Mouse (Mus musculus) layer of hippocampus, postnatal 10 days (tissue): ENCODE results near the gene Alkbh6. TPM values are rescaled to one million over a fixed set of nuclear protein-coding genes. Genes with fewer than 3 reads are reported as not detected.

Experiments
- DNase-seq, 2 experiments: peaks; one replicate each; pipeline ENCODE4 v3.0.0; 2021; ENCODE audit warnings: low spot score in 2 of 2
- long read RNA-seq: library from polyadenylated mRNA; stranded (forward); transcript quantifications from one replicate; pipeline ENCODE4 v2.0.0, GENCODE M21; 2023
- total RNA-seq, 2 experiments: library from RNA; stranded (reverse); gene quantifications; 2 replicates each; pipeline ENCODE4 v1.2.3; 2021

Alkbh6 gene
- total RNA-seq: 10 to 100 TPM; 41.6 to 45.5 TPM
- long read RNA-seq, transcript Alkbh6-201 (7 exons, 982 nt): major isoform, 36 of 80 reads
- long read RNA-seq, transcript Alkbh6-202 (6 exons, 1,112 nt): minor isoform, 28 of 80 reads
- long read RNA-seq, partial matches to known transcripts: 4 of 80 reads
- long read RNA-seq, other reads (novel, unspliced or antisense): 11 of 80 reads

DNA sequence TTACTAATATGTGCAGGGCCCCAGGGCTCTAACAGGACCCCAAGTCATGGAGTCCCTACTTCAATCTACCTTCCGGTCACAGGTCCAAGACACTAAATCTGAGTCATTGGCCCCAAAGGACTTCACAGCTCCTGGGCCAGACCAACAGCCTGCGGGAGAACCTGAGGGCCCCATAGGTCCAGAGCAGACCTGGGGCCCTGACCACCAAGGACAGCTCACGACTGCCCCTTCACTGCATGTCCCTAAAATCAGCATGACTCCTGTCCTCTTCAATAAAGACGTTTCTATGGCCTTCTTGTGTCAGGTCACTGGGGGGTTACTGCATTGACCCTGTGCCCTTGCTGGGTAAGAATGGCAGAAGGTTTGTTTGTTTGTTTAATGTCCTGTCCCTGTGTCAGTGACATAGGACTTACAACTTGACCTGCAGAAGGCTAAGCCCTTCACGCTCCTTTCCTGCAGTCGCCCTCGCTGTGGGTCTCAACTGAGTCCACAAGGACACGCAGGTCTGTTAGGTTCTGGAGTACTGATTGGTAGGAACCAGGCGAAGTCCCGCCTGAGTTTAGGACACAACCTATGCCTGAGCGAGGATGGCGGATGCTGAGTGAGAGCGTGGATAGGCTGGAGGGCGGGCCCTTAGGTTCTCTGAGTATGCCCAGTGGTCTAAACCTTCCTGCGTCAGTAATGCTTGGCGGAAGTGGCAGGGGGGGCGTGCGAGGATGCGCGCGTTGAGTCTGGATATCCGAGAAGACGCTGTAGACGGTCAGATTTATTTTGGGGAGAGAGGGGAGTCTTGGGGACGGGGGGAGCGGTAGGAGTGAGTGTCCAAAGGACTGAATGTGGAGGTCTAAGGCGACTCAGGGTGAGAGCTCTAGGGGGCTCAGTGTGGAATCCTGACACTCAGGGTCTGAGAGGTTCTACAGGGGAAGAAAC, at the start of gene Alkbh6:
TSS of gene Alkbh6 (plus strand) at position 642 of the 930 bp plus-strand sequence.
- DNase-seq: peak; percentile 89 to 92

DNA sequence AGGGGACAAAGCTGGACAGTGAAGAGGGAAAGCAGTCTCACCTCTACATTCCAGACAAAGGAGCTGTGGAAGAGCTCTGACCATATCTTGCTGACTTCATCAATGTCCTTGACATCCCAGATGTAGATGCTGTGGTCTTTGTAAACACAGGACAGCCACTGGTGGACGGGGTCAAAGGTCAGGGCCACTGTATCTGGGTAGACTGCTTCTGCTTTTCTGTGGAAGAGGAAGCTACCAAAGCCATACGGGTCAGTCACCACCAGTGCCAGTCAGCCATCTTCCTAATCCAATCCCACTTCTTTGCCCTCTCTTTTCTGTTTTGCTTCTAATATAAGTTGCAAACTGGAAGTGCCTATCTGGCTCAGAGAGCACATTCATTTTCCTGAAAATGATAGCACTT, 43.5 kb upstream of the Alkbh6 start:
- no peak for DNase-seq

DNA sequence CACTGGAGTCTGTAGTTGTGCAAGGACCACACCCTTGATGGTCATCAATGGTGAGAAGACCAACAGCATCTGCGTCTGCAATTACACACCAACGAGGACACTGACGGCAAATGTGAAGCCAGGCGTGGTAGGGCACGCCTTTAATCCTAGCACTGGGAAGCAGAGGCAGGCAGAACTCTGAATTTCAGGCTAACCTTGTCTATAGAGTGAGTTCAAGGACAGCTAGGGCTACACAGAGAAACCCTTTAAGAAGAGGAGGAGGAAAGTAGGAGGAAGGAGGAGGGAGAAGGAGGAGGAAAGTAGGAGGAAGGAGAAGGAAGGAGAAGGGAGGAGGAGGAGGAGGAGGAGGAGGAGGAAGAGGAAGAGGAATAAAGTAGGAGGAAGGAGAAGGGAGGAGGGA, 43.0 kb upstream of the Alkbh6 start:
- no peak for DNase-seq

DNA sequence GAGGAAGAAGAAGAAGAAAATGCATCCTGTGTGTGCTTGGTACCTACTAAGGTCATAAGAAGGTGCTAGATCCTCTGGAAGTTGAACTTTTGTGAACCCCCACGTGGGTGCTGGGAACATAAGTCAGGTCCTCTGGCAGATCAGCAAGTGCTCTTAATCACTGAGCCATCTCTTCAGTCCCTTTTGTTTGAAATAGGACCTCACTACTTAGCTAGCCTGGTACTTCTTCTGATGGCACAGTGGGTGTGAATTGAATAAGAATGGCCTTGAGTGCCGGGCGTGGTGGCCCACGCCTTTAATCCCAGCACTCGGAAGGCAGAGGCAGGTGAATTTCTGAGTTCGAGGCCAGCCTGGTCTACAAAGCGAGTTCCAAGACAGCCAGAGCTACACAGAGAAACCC, 42.6 kb upstream of the Alkbh6 start:
- DNase-seq: no peak

DNA sequence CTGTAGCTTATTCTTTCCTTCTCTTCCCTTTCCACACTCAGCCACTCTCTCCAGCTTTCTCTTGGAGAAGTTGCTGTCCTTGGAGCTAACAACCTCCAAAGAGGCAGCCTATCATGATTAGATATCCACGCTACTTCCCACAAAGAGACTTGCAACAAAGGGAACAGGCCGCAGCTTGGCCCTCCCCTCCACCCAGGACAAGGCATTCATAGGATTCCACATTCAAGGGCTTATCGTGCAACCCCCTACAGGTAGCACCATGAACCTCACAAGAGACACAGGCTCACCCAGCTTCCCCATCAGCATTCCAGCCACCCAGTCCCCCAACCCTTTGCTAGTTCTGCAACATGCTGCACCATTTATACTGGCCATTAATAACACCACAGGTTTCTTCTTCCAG, 41.7 kb upstream of the Alkbh6 start:
- no peak for DNase-seq

DNA sequence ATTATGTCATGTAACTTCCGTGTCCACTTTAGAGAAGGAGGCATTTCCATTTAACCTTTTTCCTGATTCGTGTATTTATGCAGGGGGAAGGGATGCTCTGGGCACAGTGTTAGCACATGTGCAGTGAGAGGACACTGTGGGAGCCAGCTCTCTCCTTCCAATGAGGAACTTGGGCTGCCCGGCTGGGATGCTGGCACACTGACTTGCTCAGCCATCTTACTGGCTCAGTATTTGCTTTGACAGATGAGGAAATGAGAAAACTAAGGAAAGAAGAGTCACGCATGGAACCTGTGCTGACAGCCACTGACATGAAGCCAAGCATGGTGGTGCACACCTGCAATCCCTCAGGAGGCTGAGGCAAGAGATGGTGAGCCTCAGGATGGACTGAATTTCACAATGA, 38.9 kb upstream of the Alkbh6 start:
- no peak for DNase-seq

DNA sequence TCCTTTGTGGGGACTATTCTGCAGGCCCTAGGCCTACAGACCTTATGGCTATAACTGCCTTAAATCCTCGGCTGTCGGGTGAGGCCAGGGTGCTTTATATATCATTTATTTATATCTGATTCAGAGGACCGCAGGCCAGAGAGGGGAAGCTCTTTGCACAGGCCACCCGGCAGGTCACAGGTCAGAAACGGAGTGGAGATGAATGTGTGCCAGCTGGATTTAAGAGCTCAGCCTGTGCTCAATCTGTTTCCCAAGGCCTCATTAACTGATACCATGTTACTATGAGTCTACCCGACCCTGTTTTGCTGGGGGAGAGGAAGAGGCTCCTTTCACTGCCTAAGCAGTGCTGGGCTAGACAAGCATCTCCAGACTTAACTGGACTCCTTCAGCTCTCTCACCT, 34.1 kb upstream of the Alkbh6 start:
- no peak for DNase-seq

DNA sequence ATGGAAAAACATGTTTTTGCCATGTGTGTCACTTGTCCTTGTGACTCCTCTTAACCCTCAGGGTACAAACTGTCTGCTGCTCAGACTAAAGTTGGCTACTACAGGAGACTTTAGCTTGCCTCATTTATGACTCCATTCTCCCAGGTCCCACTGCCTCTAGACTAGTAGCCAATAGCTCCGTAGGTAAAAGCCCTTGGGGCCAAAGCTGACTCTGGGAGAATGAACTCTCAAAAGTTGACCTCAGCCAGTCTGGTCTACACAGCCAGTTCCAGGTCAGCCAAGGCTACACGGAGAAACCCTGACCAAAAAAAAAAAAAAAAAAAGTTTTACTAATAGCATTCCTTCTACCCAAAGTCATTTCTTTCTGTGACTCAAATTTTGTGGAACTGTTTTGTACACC, 29.6 kb upstream of the Alkbh6 start:
- DNase-seq: no peak

DNA sequence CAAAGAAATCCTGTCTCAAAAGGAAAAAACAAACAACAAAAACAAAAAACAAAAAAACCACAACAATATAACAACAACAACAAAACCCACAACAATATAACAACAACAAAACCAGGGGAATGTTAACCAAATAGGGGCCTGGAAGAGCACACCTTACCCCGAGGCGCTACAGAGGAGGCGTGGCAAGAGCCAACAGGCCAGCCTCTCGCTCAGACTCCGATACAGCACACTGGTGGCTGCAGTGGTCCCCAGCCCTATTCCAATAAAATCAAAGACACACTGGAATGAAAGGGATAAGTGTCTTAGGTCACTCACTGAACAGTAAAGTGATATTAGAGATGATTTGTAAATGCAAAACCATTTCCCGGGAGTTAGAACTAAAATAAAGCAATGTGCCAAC, 29.0 kb upstream of the Alkbh6 start:
- no peak for DNase-seq

DNA sequence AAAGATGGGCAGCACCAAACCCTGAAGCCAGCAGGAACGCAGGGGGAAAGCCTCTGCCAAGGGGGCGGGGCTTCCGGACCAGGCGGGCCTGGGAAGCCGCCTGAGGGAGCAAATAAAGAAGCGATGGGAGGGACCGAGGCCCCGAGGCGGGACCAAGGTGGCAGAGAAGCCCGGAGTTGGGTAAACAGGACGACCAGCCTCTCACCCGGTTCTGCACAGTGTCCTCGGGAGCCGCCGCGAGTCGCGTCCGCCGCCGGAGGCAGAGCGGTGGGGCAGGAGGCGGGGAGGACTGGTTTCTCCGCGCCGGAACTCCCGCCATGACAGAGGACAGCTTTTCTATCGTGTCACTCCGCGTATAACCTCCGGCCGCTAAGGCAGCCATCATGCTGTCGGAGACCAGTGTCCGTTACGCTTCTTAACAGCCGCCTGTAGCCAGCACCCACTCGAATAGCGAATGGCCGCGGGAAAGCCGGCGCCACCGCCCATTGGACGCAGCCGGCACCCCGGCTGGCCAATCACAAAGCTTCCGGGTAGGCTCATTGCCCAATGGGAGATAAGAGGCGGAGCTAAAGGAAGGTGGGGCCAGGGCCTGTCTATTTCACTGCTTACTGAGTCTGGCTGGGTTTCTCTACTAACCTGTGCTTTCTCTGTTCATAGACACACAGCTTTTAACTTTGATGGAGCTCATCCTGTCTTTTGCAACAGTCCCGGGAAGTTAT, 28.4 kb upstream of the Alkbh6 start, which contains the start of the genes Thap8 and Wdr62:
TSS of gene Thap8 (plus strand) at position 144 of the 719 bp plus-strand sequence.
TSS of gene Wdr62 (minus strand) at position 469 of the 719 bp plus-strand sequence.
- peak; percentile 89 to 93 for DNase-seq

DNA sequence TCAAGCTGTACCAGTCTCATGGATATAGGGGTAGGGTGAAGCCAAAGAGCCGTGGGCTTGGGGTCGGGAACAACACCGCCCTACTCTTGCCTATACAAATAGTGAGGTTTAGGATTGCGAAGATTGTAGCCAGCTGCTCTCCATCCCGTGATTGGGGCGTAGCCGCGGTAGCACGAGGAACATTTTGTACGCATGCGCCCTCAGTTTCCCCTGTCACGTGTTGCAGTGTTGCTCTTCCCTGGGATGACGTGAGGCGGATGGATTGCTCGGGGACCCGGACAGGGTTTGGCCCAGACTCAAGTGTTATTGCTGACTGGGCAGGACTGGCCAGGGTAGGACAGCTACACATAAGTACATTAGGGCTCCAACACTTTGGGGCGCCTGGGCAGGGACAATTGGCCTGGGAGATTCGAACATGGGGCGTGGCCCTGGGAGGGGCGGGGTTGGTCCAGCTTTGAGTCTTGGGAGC, 27.8 kb upstream of the Alkbh6 start:
- peak; percentile 83 to 89 for DNase-seq

DNA sequence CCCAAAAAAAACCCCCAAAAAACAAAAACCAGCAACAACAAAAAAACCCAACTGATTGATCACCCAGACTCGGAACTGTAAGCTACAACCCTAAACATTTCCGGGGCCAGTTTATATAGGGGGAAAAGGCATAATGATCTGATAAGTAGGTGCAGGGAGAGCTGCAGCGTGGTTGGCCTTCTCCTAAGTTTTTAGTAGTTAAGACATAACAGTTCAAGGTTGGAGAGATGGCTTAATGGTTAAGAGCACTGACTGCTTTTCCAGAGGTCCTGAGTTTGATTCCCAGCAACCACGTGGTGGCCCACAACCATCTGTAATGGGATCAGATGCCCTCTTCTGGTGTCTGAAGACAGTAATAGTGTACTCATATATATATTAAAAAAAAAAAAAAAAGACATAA, 27.0 kb upstream of the Alkbh6 start:
- DNase-seq: no peak

DNA sequence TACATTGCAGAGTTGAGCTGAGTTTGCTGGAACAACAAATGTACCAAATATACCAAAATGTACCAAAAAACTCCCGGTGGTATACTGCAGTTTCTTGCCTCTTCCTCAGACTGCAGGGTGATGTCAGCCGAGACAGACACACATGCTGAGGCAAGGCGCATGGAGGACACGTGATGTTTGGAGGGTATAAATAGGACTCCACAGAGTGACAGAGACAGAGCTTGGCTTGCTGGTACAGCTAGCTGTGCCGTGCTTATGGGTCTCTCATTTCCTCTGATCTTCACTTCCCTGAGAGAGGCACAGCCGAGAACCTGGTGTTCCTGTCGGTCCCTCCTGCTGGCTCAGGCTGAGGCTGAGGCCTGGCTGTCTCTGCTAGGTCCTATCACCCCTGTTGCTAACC, 25.8 kb upstream of the Alkbh6 start:
- no peak for DNase-seq

DNA sequence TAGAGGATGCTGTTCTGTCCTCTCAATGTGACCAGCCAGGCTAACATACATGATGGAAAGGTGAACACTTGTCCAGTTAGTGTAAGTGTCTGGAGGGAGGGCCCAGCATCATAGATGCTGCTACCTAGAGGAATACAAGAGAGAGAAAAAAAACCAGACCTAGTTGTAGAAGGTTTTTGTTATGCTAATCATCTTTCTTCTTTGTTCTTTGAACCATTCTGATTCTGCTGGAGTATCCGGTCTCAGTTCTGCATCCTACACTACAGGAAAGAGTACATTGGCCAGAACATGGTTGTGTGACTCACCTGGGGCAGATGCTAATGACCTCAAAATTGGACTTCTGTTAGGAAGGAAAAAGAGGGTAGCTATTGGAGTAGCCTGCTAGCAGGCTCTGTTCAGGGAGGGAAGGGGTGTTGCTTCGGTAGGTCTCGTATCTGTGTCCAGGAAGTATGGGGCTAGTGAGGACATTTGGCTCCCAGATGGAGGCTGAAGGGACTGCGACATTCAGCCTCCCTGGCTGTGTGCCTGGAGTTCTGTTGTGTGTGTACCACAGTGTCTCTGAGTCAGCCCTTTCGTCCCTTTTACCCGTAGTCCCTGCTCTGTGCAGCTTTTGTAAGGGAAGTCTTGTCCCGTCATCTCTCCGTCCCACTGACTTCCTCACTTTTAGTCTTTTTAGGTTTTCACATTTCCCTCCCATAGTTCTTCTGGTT, 21.7 kb upstream of the Alkbh6 start:
- no peak for DNase-seq

DNA sequence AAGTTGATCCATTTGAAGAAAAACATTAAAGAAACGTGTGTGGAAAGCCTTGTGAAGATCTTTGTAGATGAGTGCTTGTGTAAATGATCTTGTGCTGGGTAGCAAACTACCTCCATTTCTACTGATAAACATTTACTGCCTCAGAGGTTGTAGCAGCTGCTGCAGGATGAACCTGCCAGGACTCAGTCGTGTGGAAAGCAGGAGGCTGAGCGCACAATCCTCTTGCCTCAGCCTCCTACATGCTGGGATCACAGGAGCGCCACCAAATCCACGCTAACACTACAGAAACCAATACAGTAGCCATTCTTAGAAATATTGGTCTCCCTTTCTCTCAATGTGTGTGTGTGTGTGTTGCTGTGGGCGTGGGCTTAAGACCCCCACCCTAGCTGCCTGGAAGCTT, 20.5 kb upstream of the Alkbh6 start:
- no peak for DNase-seq

DNA sequence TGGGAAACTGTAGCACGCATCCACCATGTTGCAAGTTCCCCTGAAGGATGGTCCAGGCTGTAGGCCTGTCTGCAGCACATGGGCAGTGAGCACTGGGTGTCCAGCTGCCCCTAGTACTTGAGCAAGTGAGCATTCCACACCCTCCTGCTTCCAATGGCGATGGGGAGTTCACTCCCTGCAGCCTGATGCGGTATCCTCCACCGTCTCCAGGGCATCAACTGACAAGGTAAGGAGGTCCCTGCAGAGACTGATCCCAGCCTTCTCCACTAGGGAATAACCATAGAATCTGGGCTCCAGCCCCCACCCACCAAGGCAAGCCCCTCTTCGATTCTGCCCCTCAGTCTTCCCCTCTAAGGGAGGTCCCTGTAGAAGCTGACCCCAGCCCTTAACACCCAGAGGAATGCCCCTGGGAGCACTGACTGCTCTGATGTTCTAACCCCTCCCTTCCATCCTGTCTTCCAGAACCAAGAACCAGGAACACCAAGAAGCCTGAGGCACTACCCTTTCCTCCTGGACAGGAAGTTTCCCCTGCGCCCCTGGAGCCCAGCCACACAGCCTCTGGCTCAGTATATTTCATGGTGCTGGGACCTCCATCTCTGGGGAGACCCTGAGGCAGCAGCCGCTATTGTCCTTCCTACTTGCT, 19.3 kb upstream of the Alkbh6 start:
- no peak for DNase-seq

DNA sequence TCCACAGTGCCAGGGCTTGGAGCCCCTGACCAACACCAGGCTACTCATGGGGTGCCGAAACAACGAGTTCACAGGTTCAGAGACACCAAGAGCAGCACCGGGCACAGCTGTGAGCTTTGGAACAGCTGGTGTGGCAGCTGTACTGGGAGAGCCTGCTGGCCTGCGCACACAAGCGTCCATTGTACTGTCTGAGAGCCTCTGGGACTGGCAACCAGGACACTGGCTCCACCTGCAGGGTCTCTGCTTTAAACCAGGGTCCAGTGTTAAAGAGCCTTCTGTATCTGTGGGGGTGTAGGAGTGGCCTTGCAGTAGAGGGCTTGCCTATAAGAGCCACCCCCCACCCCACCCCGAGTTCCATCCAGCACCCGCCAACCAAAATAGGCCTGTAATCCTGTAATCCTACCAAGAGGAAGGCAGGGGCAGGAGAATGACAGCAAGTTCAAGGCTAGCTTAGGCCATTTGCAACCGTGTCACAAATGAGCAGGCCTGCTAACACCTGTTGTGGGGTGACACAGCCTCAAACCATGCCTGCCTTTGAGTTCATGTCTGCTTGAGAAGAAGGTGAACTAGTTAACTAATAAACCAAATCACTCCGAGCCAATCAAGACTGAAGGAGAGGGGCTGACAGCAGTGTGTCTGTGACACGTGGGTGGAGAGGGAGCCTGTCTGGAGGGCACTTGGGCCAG, 18.7 kb upstream of the Alkbh6 start:
- DNase-seq: peak; percentile 42 to 52

DNA sequence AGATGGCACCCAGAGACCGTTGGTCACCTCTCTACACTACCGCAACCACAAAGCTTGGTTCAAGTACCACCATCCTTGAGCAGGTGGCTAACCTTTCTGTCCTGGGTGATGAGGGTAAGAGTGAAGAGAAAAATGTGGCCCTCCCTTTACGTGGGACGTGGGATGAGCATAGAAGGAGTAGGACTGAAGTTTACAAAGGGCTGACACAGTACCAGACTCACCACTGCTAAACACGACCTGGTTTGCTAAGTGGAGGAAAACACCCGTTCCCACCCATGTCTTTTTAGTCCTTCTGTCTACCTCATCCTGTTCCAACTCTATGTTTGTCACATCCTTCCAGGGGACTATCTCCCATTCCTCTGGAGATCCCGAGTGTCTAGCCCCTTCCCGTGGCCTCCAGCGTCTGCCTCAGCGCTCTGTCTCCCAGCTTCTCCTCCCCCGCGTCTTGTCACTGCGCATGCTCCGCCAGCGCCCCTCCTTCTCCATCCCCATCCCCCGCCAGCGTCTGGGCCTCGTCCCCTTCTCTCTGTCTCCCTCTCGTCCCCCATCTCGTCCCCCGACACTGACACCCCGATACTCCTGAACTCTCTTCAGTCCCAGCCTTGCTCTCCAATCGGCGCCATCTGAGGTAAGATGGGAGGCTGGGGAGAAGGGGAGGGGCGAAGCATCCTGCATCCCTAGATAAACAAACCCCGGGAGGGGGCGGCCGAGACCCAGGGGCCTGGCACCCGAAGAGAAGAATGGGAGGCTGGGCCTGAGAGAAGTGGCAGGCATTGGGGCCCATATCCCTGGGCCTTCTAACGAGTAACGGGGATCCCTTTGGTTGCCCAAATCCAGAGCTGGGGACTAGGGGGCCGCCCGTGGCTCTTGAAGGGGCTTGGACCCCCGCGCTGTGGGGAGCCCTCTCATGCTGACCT, 17.0 kb upstream of the Alkbh6 start, which contains the start of gene Clip3:
TSS of gene Clip3 (plus strand) at position 514 of the 917 bp plus-strand sequence.
- peak; percentile 93 to 94 for DNase-seq

DNA sequence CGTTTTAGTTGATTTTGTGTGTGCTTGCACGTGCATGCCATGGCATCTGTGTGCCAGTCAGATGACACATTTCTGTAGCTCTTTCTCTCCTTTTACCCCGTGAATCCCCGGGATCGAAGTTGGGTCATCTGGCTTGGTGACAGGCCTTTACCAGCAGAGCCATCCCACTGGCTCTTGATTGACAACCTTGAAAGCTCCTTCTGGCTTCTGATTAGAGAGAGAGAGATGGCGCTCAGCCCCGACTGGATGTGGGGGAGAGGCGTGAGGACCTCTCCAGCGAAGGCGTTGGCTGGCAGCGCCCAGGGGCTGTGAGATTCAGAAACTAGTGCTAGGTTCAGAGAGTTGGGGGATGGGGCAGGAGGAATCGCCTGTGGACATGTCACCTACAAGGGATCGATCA, 14.7 kb upstream of the Alkbh6 start:
- DNase-seq: peak; percentile 48 to 52
